Mouse (Mus musculus) CH12.LX (cell line): ENCODE measurements around the gene Proser2. TPM values are rescaled to one million over a fixed set of nuclear protein-coding genes. Genes with fewer than 3 reads are reported as not detected.

ENCODE experiments used
- DNase-seq: peaks from one replicate; pipeline ENCODE4 v3.0.0-alpha.2; 2013; ENCODE audit errors: extremely low read depth
- H3K27ac ChIP-seq: 2 replicates; pipeline ENCODE4 v1.5.1; 2012; ENCODE audit warnings: low read depth, mild to moderate bottlenecking, control low read depth, moderate library complexity; ENCODE audit not compliant: insufficient read depth
- H3K27me3 ChIP-seq: replicated peaks from 2 replicates; pipeline ENCODE3; 2012; ENCODE audit warnings: inconsistent platforms
- H3K36me3 ChIP-seq, 2 experiments: replicated peaks in 1 of 2; 2 replicates each; pipeline versions ENCODE3 to v1.6.1; 2012; ENCODE audit warnings: inconsistent platforms in 1 of 2, low read length in 1 of 2, mild to moderate bottlenecking in 1 of 2, mixed read lengths in 1 of 2, moderate library complexity in 1 of 2; ENCODE audit not compliant: control insufficient read depth in 1 of 2, insufficient read depth in 1 of 2
- H3K4me1 ChIP-seq, 2 experiments: 2 replicates each; pipeline ENCODE4 v1.6.1; 2012; ENCODE audit warnings: inconsistent platforms in 1 of 2, moderate library complexity in 1 of 2; ENCODE audit not compliant: insufficient read depth in 2 of 2, control insufficient read depth in 1 of 2
- H3K4me2 ChIP-seq: 2 replicates; pipeline ENCODE4 v1.6.1; 2012; ENCODE audit warnings: low read depth, mild to moderate bottlenecking, control low read depth; ENCODE audit not compliant: poor library complexity, insufficient read depth, severe bottlenecking
- H3K4me3 ChIP-seq, 3 experiments: fragments of 150-350 bp in 1 of 3; sonication (generic) in 1 of 3; replicated peaks in 1 of 3; 2 replicates each; pipeline versions ENCODE3 to v1.5.1; 2011 to 2012; ENCODE audit warnings: low read depth in 2 of 3, low read length in 2 of 3, mild to moderate bottlenecking in 2 of 3, moderate library complexity in 2 of 3, control low read depth in 1 of 3, improper control_type of control experiment in 1 of 3, inconsistent platforms in 1 of 3, mixed read lengths in 1 of 3; ENCODE audit not compliant: poor library complexity in 1 of 3
- H3K79me2 ChIP-seq: replicated peaks from 2 replicates; pipeline ENCODE4 v1.6.1; 2012; ENCODE audit warnings: mild to moderate bottlenecking, moderate library complexity; ENCODE audit not compliant: control insufficient read depth, poor library complexity, insufficient read depth, severe bottlenecking; ENCODE audit errors: extremely low read depth
- H3K9ac ChIP-seq: 2 replicates; pipeline ENCODE4 v1.6.1; 2012; ENCODE audit warnings: low read depth, mild to moderate bottlenecking, control low read depth, moderate library complexity; ENCODE audit not compliant: insufficient read depth
- H3K9me3 ChIP-seq: replicated peaks from 2 replicates; pipeline ENCODE3; 2012; ENCODE audit warnings: low read length, inconsistent platforms, mixed read lengths
- BHLHE40 ChIP-seq: IDR thresholded peaks from 2 replicates; pipeline ENCODE4 v1.6.1; 2011; ENCODE audit warnings: mild to moderate bottlenecking, low read depth, low read length, improper control_type of control experiment
- CHD1 ChIP-seq: IDR thresholded peaks from 2 replicates; pipeline ENCODE4 v1.6.1; 2012; ENCODE audit warnings: low read depth, low read length, improper control_type of control experiment, inconsistent platforms
- CHD2 ChIP-seq: IDR thresholded peaks from 2 replicates; pipeline ENCODE4 v1.6.1; 2011; ENCODE audit warnings: low read length, improper control_type of control experiment
- CTCF ChIP-seq, 2 experiments: IDR thresholded peaks in 1 of 2; conservative IDR thresholded peaks in 1 of 2; 2 replicates each; pipeline ENCODE4 v1.5.1; 2011 to 2012; ENCODE audit warnings: low read depth in 2 of 2, low read length in 2 of 2, improper control_type of control experiment in 1 of 2, inconsistent platforms in 1 of 2, mild to moderate bottlenecking in 1 of 2, moderate library complexity in 1 of 2
- ELF1 ChIP-seq: IDR thresholded peaks from 2 replicates; pipeline ENCODE4 v1.6.1; 2014; ENCODE audit warnings: low read depth, mild to moderate bottlenecking, inconsistent platforms, low read length, improper control_type of control experiment
- EP300 ChIP-seq: IDR thresholded peaks from 2 replicates; pipeline ENCODE4 v1.6.1; 2011; ENCODE audit warnings: low read length, improper control_type of control experiment
- HCFC1 ChIP-seq: IDR thresholded peaks from 2 replicates; pipeline ENCODE4 v1.6.1; 2012; ENCODE audit warnings: low read depth, mild to moderate bottlenecking, inconsistent platforms, low read length, improper control_type of control experiment
- IRF4 ChIP-seq: IDR thresholded peaks from 2 replicates; pipeline ENCODE4 v1.6.1; 2014; ENCODE audit warnings: low read depth, mild to moderate bottlenecking, inconsistent platforms, low read length, improper control_type of control experiment
- MAX ChIP-seq: IDR thresholded peaks from 2 replicates; pipeline ENCODE4 v1.6.1; 2011; ENCODE audit warnings: low read length, improper control_type of control experiment
- MAZ ChIP-seq: IDR thresholded peaks from 2 replicates; pipeline ENCODE4 v1.6.1; 2012; ENCODE audit warnings: low read depth, mild to moderate bottlenecking, inconsistent platforms, low read length, improper control_type of control experiment, moderate library complexity
- MEF2A ChIP-seq: IDR thresholded peaks from 2 replicates; pipeline ENCODE4 v1.6.1; 2014; ENCODE audit warnings: low read depth, mild to moderate bottlenecking, inconsistent platforms, low read length, improper control_type of control experiment, borderline replicate concordance
- MYC ChIP-seq: IDR thresholded peaks from 2 replicates; pipeline ENCODE4 v1.6.1; 2011; ENCODE audit warnings: low read depth, mild to moderate bottlenecking, improper control_type of control experiment, low read length
- NELFE ChIP-seq: IDR thresholded peaks from 2 replicates; pipeline ENCODE4 v1.6.1; 2011; ENCODE audit warnings: low read depth, low read length, improper control_type of control experiment
- POLR2AphosphoS2 ChIP-seq: IDR thresholded peaks from 2 replicates; pipeline ENCODE4 v1.6.1; 2011; ENCODE audit warnings: low read depth, low read length, improper control_type of control experiment
- SIN3A ChIP-seq: IDR thresholded peaks from 2 replicates; pipeline ENCODE4 v1.6.1; 2012; ENCODE audit warnings: low read length, improper control_type of control experiment, inconsistent platforms
- SMC3 ChIP-seq: IDR thresholded peaks from 2 replicates; pipeline ENCODE4 v1.6.1; 2011; ENCODE audit warnings: low read depth, low read length, improper control_type of control experiment
- TBP ChIP-seq: conservative IDR thresholded peaks from 2 replicates; pipeline ENCODE4 v1.6.1; 2011; ENCODE audit warnings: low read depth, low read length, improper control_type of control experiment
- TCF12 ChIP-seq: IDR thresholded peaks from 2 replicates; pipeline ENCODE4 v1.6.1; 2014; ENCODE audit warnings: low read depth, mild to moderate bottlenecking, inconsistent platforms, low read length, improper control_type of control experiment
- USF1 ChIP-seq: IDR thresholded peaks from 2 replicates; pipeline ENCODE4 v1.6.1; 2014; ENCODE audit warnings: low read depth, mild to moderate bottlenecking, inconsistent platforms, low read length, improper control_type of control experiment
- dilution Hi-C: fragments of 300-500 bp; cut with MboI; formaldehyde crosslinking; loops from 2 replicates; pipeline ENCODE4 v1.14.3; 2020; ENCODE audit warnings: low sequenced_read_pairs; ENCODE audit not compliant: extremely low pct_unique_long_range_greater_than_20kb, extremely low pct_ligation_motif_present
- in situ Hi-C: fragments of 300-500 bp; cut with MboI; formaldehyde crosslinking; loops from 3 replicates; pipeline ENCODE4 v1.14.3; 2019; ENCODE audit warnings: low sequenced_read_pairs, low pct_ligation_motif_present, low pct_unique_long_range_greater_than_20kb, mixed read lengths
- polyA plus RNA-seq: library from polyadenylated mRNA; unstranded; fragments of >175 nt; gene quantifications from 2 replicates; pipeline ENCODE4 v1.2.1, GENCODE M21; 2012; ENCODE audit warnings: low read depth; ENCODE audit not compliant: insufficient read length
- total RNA-seq, 2 experiments: library from RNA; depleted of rRNA; stranded (reverse); fragments of 300-350 nt in 1 of 2; fragments of >200 nt in 1 of 2; gene quantifications; 2 replicates each; pipeline ENCODE4 v1.2.3; 2012 to 2014

Proser2 gene
- total and polyA plus RNA-seq, 3 experiments = 0.29 to 2.1 TPM; not detected in 1

GRCm38 (mm10) chr2:6080037-6080436 is 50.0 kb downstream of the Proser2 start:
- dilution Hi-C loops (no loop called here), in situ Hi-C loops (no loop called here)
- Histone ChIP-seq H3K9ac (no peak overlapping the region), H3K79me2 (no peaks in the 10 kb centered on the region), H3K9me3 (no peaks in the 10 kb centered on the region), H3K4me1 (no peaks in the 10 kb centered on the region), H3K36me3 (no peaks in the 10 kb centered on the region), H3K27ac (no peak overlapping the region), H3K4me2 (no peak overlapping the region), H3K27me3 (peaks cover 37% of the 10 kb centered on the region), H3K4me3 (no peak overlapping the region)
- DNase-seq = no peak
- TF ChIP-seq MAZ (no peak), IRF4 (no peak), CTCF (conservative IDR thresholded peaks at IDR 0.05 in 1 of 2, IDR thresholded peaks at IDR 0.05 in 1 of 2; ENCODE audit: low read depth in 2 of 2, low read length in 2 of 2) (no peak), SMC3 (no peak)

GRCm38 (mm10) chr2:6075530-6075896 is 54.5 kb downstream of the Proser2 start:
- H3K4me2 ChIP-seq = no peak overlapping the region
- no peaks in the 10 kb centered on the region for H3K79me2 ChIP-seq
- DNase-seq = no peak
- H3K27ac ChIP-seq = no peak overlapping the region
- H3K4me3 ChIP-seq = no peak overlapping the region
- H3K27me3 ChIP-seq = peaks cover 7% of the 10 kb centered on the region
- H3K4me1 ChIP-seq = no peaks in the 10 kb centered on the region
- TF ChIP-seq SIN3A = no peak
- TF ChIP-seq TBP = no peak
- no peak for TF ChIP-seq CTCF (conservative IDR thresholded peaks at IDR 0.05 in 1 of 2, IDR thresholded peaks at IDR 0.05 in 1 of 2; ENCODE audit: low read depth in 2 of 2, low read length in 2 of 2)
- no peak for TF ChIP-seq BHLHE40
- TF ChIP-seq EP300 = no peak
- TF ChIP-seq CHD1 = no peak
- TF ChIP-seq ELF1 = no peak
- TF ChIP-seq HCFC1 = no peak
- no peak for TF ChIP-seq NELFE
- no peak for TF ChIP-seq IRF4
- no peak for TF ChIP-seq POLR2AphosphoS2
- no peak for TF ChIP-seq MAX
- TF ChIP-seq TCF12 = no peak
- no peak for TF ChIP-seq MEF2A
- TF ChIP-seq CHD2 = no peak
- no peak for TF ChIP-seq SMC3
- TF ChIP-seq MYC = no peak
- TF ChIP-seq USF1 = no peak
- in situ Hi-C loops (no loop called here), dilution Hi-C loops (no loop called here)
- H3K36me3 ChIP-seq = no peaks in the 10 kb centered on the region
- no peak overlapping the region for H3K9ac ChIP-seq
- no peaks in the 10 kb centered on the region for H3K9me3 ChIP-seq
